Mouse (Mus musculus) midbrain, embryonic 15.5 days (tissue): ENCODE data around the gene Nop14. TPM values are rescaled to one million over a fixed set of nuclear protein-coding genes. Genes with fewer than 3 reads are reported as not detected.

Source experiments
- ATAC-seq: fragments of 200-750 bp; cut with Nextera tagmentation; replicated peaks from 2 replicates; pipeline ENCODE4 v1.8.0; 2017; ENCODE audit warnings: moderate TSS enrichment
- H3K27ac ChIP-seq: fragments of 300-500 bp; sonication (generic); 2 replicates; pipeline ENCODE4 v1.5.1; 2015; ENCODE audit warnings: mild to moderate bottlenecking, inconsistent platforms
- H3K27me3 ChIP-seq: fragments of 300-500 bp; sonication (generic); replicated peaks from 2 replicates; pipeline ENCODE4 v1.6.1; 2015; ENCODE audit warnings: inconsistent platforms
- H3K36me3 ChIP-seq: fragments of 300-500 bp; sonication (generic); replicated peaks from 2 replicates; pipeline ENCODE4 v1.6.1; 2015; ENCODE audit warnings: inconsistent platforms
- H3K4me1 ChIP-seq: fragments of 300-500 bp; sonication (generic); 2 replicates; pipeline ENCODE4 v1.6.1; 2015; ENCODE audit warnings: inconsistent platforms
- H3K4me2 ChIP-seq: fragments of 300-500 bp; sonication (generic); 2 replicates; pipeline ENCODE4 v1.6.1; 2015; ENCODE audit warnings: inconsistent platforms, mild to moderate bottlenecking, moderate library complexity
- H3K4me3 ChIP-seq: fragments of 300-500 bp; sonication (generic); 2 replicates; pipeline ENCODE4 v1.5.1; 2015; ENCODE audit warnings: mild to moderate bottlenecking, inconsistent platforms
- H3K9ac ChIP-seq: fragments of 300-500 bp; sonication (generic); 2 replicates; pipeline ENCODE4 v1.6.1; 2015; ENCODE audit warnings: mild to moderate bottlenecking, inconsistent platforms
- H3K9me3 ChIP-seq: fragments of 300-500 bp; sonication (generic); 2 replicates; pipeline ENCODE4 v1.6.1; 2016; ENCODE audit warnings: inconsistent platforms
- WGBS: fragments of 180-500 bp; shearing (Covaris S2); methylation state at CpG from one replicate; pipeline ENCODE4 v1.1.7; 2015; ENCODE audit warnings: mixed read lengths; 5-methylcytosine and 5-hydroxymethylcytosine counted together
- polyA plus RNA-seq: library from polyadenylated mRNA; unstranded; fragments of >200 nt; fragmentation: Nextera tagmentation; extraction: Ambion mirVana; gene quantifications from 2 replicates; pipeline ENCODE4 v1.2.1, GENCODE M21; 2015

Gene Nop14
- polyA plus RNA-seq: 20.2 and 21.1 TPM in 2 replicates

DNA sequence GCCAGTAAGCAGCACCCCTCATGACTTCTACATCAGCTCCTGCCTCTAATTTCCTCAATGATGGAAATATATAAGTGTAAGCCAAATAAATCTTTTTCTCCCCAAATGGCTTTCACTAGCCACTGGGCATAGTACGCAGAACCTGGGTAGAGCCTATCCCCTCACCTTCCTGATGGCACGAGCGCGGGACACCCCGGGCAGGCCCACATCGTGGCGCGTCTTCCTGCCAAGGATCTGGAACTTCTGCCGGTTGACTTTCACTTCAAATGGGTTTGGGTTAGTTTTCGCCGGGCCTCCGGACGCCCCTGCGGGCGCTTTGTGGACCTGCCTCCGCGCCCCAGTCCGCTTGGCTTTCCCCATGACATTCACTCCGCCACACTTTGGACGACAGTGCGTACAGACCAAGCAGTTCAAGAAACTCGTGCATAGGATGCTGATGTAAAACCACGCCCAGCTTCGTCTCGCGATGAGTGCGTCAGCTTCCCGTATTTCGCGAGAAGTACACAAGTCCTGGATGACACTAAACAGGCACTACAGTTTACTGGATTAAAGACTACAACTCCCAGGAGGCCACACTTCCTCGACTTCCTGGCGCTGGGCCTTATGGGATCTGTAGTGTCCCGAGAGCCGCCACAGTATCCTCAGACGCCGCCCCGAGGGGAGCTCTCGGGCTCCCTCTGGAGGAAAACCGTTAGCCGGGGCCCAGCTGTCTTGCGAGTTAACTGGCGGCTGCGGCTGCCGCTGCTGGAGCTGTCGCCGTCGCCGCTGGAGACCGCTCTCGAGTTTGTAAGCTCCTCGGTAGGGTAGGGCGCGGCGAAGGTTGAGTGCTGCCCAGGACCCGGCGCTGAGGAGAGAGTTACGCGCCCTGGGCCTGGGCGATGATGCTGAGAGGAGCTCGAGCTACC is at the start of gene Nop14, which contains the start of gene Grk4:
TSS of gene Nop14 (minus strand) at position 463 of the 905 bp plus-strand sequence.
TSS of gene Grk4 (plus strand) at position 694 of the 905 bp plus-strand sequence.
- Histone ChIP-seq H3K27me3 (no peaks in the 10 kb centered on the region), H3K4me3 (peak within 1 kb of the TSS; percentile 63), H3K9ac (peak within 1 kb of the TSS; percentile 57), H3K27ac (peak within 1 kb of the TSS; percentile 85), H3K4me2 (peak within 1 kb of the TSS; percentile 66), H3K4me1 (peaks cover 15% of the 10 kb centered on the region), H3K36me3 (peaks cover 7% of the 10 kb centered on the region), H3K9me3 (no peaks in the 10 kb centered on the region)
- under 1% methylated on average over 60 of the region's 60 CpGs for WGBS
- ATAC-seq: peak; percentile 100

DNA sequence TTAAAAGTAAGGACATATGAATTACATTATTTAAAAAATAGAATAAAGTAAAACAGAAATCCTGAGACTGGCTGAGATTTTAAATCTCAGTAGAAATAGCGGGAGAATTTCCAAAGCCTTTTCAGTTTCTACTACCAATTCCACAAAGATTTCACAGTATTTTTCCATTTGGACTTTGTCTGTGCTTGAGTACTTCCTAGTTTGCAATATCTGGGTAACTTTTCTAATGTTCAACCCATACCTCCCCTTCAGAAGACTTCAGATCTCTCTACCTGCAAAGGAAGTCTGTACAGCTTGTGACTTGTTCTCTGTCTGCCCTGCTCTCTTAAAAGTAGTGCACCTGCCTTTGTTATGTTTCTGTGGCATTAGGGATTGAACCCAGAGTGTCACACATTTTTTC is 48.5 kb upstream of the Nop14 start:
- Histone ChIP-seq H3K27ac (no peak overlapping the region), H3K9me3 (no peaks in the 10 kb centered on the region), H3K27me3 (no peaks in the 10 kb centered on the region), H3K36me3 (no peaks in the 10 kb centered on the region), H3K9ac (no peak overlapping the region), H3K4me3 (no peak overlapping the region), H3K4me2 (no peak overlapping the region), H3K4me1 (no peaks in the 10 kb centered on the region)
- WGBS: 95% methylated on average over 1 of the region's 1 CpGs
- ATAC-seq: no peak

DNA sequence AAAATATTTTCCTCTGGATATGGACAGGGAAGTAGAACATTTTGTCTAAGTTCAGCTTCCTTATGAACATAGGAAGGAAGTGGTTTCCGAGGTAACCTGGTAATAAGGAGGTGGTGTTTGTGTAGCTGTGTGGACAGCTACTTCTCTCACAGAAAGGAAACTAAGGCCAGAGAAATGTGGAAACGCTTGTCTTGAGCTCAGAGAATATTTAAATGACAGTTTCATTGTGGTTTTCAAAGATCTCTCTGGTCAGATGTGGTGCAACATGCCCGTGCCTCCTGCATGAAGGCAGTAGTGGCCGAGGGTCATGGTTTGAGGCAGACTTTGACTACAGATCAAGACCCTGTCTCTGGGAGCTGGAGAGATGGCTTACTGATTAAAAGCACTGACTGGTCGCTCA is 35.6 kb upstream of the Nop14 start:
- WGBS: 82% methylated on average over 5 of the region's 5 CpGs
- Histone ChIP-seq H3K4me1 (no peaks in the 10 kb centered on the region), H3K36me3 (no peaks in the 10 kb centered on the region), H3K27me3 (no peaks in the 10 kb centered on the region), H3K4me3 (no peak overlapping the region), H3K27ac (no peak overlapping the region), H3K4me2 (no peak overlapping the region), H3K9ac (no peak overlapping the region), H3K9me3 (no peaks in the 10 kb centered on the region)
- ATAC-seq: no peak

DNA sequence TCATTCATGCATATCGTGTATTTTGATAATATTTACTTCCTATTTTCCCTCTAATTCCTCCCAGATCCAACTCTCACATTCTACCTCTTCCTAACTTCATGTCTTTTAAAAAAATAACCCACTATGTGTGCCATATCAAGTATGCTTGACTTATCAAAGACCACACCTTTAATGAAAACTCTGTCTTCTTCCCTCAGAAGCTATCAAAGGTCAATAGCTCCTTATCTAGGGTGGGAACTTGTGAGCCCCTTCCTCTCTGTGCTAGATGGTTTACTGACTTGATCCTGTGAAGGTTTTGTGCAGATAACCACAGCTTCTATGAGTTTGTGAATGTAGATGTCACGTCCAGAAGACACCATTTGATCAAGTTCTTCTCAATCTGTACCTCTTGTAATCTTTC is 32.8 kb upstream of the Nop14 start:
- ATAC-seq: no peak
- H3K4me2 ChIP-seq: no peak overlapping the region

DNA sequence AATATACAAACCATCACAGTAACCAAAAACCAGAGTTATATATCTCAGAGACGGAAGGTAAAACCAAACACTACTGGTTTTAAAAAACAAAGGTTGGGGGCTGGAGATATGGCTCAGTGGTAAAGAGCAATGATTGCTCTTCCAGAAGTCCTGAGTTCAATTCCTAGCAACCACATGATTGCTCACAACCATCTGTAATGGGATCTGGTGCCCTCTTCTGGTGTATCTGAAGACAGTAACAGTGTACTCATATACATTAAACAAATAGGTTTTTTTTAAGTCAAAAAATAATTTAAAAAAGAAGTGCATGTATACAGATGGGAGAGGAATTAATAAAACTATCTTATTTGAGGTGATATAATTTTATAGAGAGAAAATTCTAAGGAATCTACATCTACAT is 29.9 kb upstream of the Nop14 start:
- Histone ChIP-seq H3K36me3 (no peaks in the 10 kb centered on the region), H3K4me1 (no peaks in the 10 kb centered on the region), H3K4me2 (no peak overlapping the region), H3K27ac (no peak overlapping the region), H3K9me3 (no peaks in the 10 kb centered on the region), H3K4me3 (no peak overlapping the region), H3K27me3 (no peaks in the 10 kb centered on the region), H3K9ac (no peak overlapping the region)
- ATAC-seq: no peak
- 95% methylated on average over 1 of the region's 1 CpGs for WGBS

More for the DNA sequence above, 32.8 kb upstream of the Nop14 start:
- Histone ChIP-seq H3K27ac (no peak overlapping the region), H3K4me1 (no peaks in the 10 kb centered on the region), H3K36me3 (no peaks in the 10 kb centered on the region), H3K9ac (no peak overlapping the region), H3K9me3 (no peaks in the 10 kb centered on the region), H3K4me3 (no peak overlapping the region), H3K27me3 (no peaks in the 10 kb centered on the region)
- WGBS: 65% methylated on average over 2 of the region's 2 CpGs

DNA sequence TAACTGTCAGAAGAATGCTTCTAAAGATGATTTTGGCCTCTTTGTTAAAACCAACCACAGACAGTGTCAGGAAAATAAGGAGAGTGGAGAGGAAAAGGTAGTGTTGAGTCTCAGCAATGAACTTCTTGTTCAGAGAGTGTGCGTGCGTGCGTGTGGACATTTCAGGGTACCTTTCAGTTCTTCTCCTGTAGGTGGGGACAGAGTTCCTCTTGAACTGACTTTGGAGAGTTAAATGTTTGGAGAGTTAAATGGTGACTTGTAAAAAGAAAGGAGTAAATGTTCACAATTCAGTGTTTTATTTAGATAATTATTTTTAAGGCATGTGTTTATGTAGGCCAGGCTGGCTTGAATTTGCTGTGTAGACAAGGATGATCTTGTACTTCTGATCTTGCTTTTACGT is 10.3 kb upstream of the Nop14 start:
- 81% methylated on average over 4 of the region's 4 CpGs for WGBS
- Histone ChIP-seq H3K4me2 (no peak overlapping the region), H3K27me3 (no peaks in the 10 kb centered on the region), H3K4me3 (no peak overlapping the region), H3K27ac (no peak overlapping the region), H3K4me1 (no peaks in the 10 kb centered on the region), H3K36me3 (no peaks in the 10 kb centered on the region), H3K9ac (no peak overlapping the region), H3K9me3 (no peaks in the 10 kb centered on the region)
- no peak for ATAC-seq

DNA sequence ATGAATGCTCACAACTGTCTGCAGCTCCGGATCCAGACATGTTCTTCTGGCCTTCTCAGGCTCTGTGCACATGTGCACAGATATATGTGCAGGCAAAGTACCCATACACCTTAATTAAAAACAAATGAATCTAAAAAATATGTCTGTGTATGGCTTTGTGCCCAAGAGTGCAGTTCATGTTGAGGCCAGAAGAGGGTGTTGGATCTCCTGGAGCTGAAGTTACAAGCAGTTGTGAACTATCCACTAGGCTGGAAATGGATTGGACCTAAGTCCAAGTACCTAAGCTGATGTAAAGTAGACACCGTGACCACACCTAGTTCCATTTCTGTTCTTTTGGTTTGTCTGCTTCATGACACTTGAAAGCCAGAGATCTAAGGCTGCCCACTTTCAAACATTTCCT is 9.5 kb upstream of the Nop14 start:
- Histone ChIP-seq H3K9ac (no peak overlapping the region), H3K9me3 (no peaks in the 10 kb centered on the region), H3K27me3 (no peaks in the 10 kb centered on the region), H3K27ac (no peak overlapping the region), H3K36me3 (no peaks in the 10 kb centered on the region), H3K4me3 (no peak overlapping the region), H3K4me2 (no peak overlapping the region), H3K4me1 (no peaks in the 10 kb centered on the region)
- no peak for ATAC-seq
- 83% methylated on average over 2 of the region's 2 CpGs for WGBS

DNA sequence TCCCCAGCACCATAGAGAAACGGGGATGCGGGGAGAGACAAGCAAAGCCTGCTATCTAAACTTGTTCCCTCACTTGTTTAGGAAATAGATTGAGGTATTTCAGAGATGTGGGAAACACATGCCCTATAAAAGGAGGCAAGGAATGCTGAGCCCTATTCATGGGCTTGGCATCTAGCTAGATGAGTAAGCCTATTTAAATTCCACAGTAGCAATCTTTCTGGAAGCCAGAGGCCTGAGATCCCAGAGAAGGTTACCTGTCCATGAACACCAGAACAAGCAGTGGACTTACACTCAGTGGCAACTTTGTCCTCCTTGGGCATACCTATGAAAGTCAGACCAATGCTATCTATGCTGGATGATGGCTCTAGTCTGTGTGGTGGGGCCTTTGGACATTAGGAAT is 3.3 kb upstream of the Nop14 start:
- Histone ChIP-seq H3K9me3 (no peaks in the 10 kb centered on the region), H3K27me3 (no peaks in the 10 kb centered on the region), H3K4me3 (no peak overlapping the region), H3K4me2 (no peak overlapping the region), H3K9ac (no peak overlapping the region), H3K36me3 (no peaks in the 10 kb centered on the region), H3K4me1 (peaks cover 15% of the 10 kb centered on the region), H3K27ac (no peak overlapping the region)
- no peak for ATAC-seq
- WGBS: 96% methylated on average over 2 of the region's 2 CpGs

DNA sequence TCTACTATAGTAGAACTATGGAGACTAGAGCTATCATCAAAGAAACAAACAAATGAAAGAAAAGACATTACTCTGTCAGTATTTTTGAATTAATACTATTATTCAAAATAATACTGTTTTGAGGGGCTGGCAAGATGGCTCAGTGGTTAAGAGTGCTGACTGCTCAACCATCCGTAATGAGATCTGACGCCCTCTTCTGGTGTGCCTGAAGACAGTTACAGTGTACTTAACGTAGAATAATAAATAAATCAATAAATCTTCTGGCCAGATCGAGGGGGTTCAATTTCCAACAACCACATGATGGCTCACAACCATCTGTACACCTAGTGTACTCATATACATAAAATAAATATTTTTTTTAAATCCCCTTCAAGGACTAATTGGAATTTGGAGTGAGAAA is 2.0 kb upstream of the Nop14 start:
- WGBS: 87% methylated on average over 4 of the region's 4 CpGs
- Histone ChIP-seq H3K27me3 (no peaks in the 10 kb centered on the region), H3K9me3 (no peaks in the 10 kb centered on the region), H3K36me3 (no peaks in the 10 kb centered on the region), H3K27ac (no peak overlapping the region), H3K4me1 (peaks cover 15% of the 10 kb centered on the region), H3K4me2 (no peak overlapping the region), H3K4me3 (no peak overlapping the region), H3K9ac (no peak overlapping the region)
- ATAC-seq: no peak

DNA sequence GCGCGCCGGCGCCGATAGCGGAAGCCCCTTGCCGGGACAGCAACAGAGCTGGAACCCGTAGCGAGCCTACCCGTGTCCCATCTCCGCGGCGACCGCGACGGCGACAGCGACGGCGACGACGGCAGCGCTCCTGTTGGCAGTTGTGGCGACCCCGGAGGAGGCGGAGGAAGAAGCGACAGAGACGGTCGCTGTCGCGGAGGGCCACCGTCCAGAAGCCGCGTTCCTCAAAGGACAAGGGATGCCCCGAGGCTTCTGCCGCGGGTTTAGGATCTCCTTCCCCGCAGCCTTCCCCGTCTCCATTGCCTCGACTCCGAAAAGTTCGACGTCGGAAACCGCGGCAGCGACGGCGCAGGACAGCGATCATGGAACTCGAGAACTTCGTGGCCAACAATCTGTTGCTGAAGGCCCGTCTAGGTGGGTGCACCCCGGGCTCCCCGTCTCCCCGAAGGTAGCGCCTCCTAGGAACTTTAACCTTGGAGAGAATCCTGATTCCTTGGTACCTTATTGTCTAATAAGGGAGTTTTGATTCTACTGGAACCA is 713 bp upstream of the Nop14 start:
- peak overlapping the region; percentile 57 for H3K9ac ChIP-seq
- H3K9me3 ChIP-seq: no peaks in the 10 kb centered on the region
- ATAC-seq: no peak; the same call in none of the 2 replicates
- peaks cover 3% of the 10 kb centered on the region for H3K36me3 ChIP-seq
- peak overlapping the region; percentile 85 for H3K27ac ChIP-seq
- WGBS: under 1% methylated on average over 57 of the region's 57 CpGs
- H3K27me3 ChIP-seq: no peaks in the 10 kb centered on the region
- peaks cover 15% of the 10 kb centered on the region for H3K4me1 ChIP-seq
- peak overlapping the region; percentile 63 for H3K4me3 ChIP-seq
- H3K4me2 ChIP-seq: peak overlapping the region; percentile 66

DNA sequence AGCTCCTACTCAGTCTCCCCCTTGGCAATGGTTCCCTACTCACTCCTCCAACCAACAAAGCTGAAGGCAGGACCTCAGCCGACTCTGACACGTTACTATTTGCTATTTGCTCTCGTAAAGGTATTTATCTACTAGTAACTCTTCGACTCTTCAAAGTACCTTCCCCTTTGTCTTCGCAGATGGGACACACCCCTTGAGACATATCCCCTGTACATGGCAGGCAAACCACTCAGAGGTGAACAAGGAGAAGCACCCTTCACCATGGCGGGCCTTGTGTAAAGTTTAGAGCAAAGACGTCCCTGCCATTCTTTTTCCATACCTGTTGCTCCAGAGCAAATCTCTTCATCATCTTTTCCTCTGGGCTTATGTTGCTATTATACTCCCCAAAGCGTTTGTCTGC is 2.4 kb downstream of the Nop14 start:
- Histone ChIP-seq H3K27ac (no peak overlapping the region), H3K4me3 (no peak overlapping the region), H3K4me2 (no peak overlapping the region), H3K9me3 (no peaks in the 10 kb centered on the region), H3K27me3 (no peaks in the 10 kb centered on the region), H3K36me3 (peaks cover 24% of the 10 kb centered on the region), H3K4me1 (peaks cover 15% of the 10 kb centered on the region), H3K9ac (no peak overlapping the region)
- no peak for ATAC-seq
- 95% methylated on average over 8 of the region's 8 CpGs for WGBS

DNA sequence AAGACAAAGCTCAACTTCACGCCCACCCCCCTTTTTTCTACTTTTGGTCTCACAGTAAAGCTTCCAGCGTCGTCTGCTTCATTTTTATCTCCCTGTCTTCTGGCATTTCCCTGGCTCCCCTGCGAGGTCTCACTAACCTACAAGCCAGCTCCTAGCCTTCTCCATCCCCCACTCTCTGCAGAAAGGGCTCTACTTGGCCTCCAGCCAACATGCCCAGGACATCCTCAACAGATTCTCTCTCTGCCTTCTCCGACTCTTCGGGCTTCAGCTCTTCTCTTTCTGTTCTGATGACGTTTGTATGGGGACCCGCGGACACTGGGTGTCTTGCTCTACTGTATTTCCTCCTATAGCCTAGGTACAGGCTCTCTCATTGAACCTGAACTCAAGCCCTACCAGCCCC is 5.1 kb downstream of the Nop14 start:
- no peak overlapping the region for H3K9ac ChIP-seq
- no peak for ATAC-seq
- 88% methylated on average over 9 of the region's 9 CpGs for WGBS
- H3K9me3 ChIP-seq: no peaks in the 10 kb centered on the region
- H3K27me3 ChIP-seq: no peaks in the 10 kb centered on the region
- H3K4me3 ChIP-seq: no peak overlapping the region
- H3K4me2 ChIP-seq: no peak overlapping the region
- H3K27ac ChIP-seq: no peak overlapping the region
- peaks cover 49% of the 10 kb centered on the region for H3K36me3 ChIP-seq
- peaks cover 8% of the 10 kb centered on the region for H3K4me1 ChIP-seq

DNA sequence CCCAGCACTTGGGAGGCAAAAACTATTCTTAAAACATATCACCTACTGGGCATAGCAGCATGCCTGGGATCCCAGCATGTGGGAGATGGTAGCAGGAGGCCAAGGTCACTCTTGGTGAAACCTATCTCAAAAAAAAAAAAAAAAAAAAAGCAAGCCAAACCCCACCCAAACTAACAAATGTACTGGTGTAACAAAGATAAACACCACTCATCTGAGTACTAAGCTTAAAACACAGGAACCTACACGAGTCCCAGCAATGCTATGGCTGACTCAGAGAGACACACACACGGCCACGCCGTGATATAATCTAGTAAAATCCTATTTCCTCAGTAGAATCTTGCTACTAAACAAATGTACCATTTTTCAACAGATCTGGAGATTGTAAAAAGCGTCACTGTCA is 7.0 kb downstream of the Nop14 start:
- no peak for ATAC-seq
- Histone ChIP-seq H3K4me3 (no peak overlapping the region), H3K9ac (no peak overlapping the region), H3K9me3 (no peaks in the 10 kb centered on the region), H3K27me3 (no peaks in the 10 kb centered on the region), H3K36me3 (peaks cover 68% of the 10 kb centered on the region), H3K4me1 (no peaks in the 10 kb centered on the region), H3K27ac (no peak overlapping the region), H3K4me2 (no peak overlapping the region)
- 94% methylated on average over 5 of the region's 5 CpGs for WGBS
